Mouse (Mus musculus): Measurements from ENCODE around the gene Rec114.

Rec114 gene
- long read RNA-seq, experiment 1, partial matches to known transcripts: 0 of 2 reads
- long read RNA-seq, experiment 1, other reads (novel, unspliced or antisense): 0 of 2 reads
- long read RNA-seq, experiment 2, partial matches to known transcripts: 1 of 3 reads
- long read RNA-seq, experiment 2, other reads (novel, unspliced or antisense): 1 of 3 reads

GRCm38 (mm10) chr9:58743702-58744248, at the start of gene Rec114:
TSS of gene Rec114 (minus strand) at chr9:58743964.
- intact Hi-C loops (cut with DNase I): no loop called here

DNA sequence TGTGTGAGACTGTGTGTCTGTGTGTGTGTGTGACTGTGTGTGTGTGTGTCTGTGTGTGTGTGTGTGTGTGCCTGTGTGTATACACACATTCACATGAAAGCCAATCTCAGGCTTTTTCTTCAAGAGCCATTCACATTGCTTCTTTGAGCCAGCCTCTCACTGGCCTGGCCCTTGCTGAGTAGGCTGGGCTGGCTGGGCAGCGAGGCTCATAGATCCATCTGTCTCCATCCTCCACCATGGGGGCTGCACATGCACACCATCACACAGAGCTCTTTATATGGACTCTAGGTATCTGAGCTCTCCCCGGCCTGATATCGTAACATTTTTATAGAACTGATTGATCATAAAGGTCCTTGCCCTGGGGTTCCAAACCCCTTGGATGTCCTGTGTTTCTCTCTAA, 45.7 kb upstream of the Rec114 start:
- intact Hi-C loops (cut with DNase I): no loop called here

DNA sequence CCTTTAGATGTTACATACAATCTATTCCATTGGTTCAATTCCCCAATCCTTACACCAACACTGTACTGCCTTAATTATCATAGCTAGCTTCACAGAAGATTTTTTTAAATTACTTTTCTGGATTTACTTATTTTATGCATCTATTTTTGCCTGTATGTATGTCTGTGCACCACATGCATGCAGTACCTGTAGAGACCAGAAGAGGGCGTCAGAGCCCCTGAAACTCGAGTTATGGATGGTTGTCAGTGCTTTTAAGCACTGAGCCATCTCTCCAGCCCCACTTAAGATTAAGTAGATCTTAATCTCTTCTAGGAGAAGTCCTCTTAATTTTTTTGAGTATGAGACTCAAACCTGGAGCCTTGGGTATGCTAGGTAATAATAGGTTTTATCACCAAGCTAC, 31.6 kb upstream of the Rec114 start:
- intact Hi-C loops (cut with DNase I): no loop called here

GRCm38 (mm10) chr9:58774761-58775160, 31.0 kb upstream of the Rec114 start:
- intact Hi-C loops (cut with DNase I): no loop called here

DNA sequence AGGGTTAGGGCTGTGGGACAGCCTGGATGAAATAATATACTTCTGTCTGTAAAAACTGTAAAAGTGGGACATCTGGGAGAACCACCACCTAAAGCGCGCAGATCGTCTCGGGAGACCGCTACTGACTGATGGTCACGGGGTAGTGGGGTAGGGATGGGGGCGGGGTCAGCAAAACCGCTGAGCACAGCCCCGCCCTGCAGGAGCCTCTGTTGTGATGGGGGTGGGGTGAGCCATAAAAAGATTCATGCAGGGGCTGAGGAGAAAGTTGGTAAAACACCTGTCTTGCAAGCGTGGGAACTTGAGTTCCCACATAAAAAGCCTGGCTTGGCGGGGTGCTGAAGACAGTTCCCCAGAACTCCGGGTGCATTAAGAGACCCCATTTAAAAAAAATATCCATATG, 26.2 kb upstream of the Rec114 start:
- intact Hi-C loops (cut with DNase I): no loop called here

DNA sequence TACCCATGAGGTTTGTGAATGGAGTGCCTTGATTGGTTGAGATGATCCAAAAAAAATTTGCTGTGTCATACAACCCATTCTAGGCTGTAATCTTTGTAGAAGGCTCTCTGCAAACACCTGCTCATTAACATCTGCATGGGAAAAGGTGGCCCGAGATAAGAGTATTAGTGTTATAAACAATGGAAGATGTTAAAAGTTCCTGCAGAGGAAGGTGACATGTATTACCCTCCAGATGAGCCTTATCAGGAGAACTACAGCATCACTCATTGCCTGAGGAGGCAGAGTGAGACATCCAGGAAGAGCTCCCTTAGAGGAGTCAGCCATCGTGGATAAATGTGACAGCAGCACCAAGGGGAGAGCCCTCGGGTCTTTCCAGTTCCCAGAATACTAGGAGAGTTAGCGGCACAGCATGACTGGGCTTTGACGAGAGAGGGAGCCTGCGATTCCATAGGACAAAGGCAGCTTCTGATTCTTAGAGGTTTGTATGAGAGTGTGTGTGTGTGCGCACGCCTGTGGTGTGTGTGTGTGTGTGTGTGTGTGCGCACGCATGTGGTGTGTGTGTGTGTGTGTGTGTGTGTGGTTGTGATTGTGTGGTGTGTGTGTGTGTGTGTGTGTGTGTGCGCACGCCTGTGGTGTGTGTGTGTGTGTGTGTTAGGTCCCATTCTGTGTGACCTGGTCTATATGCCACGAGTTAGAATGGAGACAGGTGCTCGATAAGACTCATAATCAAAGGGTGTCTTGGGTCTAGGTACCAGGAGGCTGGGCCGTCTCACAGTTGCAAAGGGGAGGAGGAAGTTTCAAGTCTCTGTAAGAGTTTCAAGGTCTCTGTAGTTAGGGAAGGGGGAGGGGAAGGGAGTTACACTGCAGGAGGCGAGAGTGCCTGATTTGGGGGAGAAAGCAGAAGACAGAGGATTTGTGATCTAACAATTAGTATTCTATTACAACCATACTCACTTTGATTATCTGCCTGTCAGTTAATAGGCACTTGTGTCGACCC, 23.5 kb upstream of the Rec114 start:
- intact Hi-C loops (cut with DNase I): no loop called here

- intact Hi-C loops (cut with DNase I): no loop called here
Measured at GRCm38 (mm10) chr9:58764354-58764753, 20.6 kb upstream of the Rec114 start.

- intact Hi-C loops (cut with DNase I): no loop called here
Measured at GRCm38 (mm10) chr9:58763114-58763513, 19.4 kb upstream of the Rec114 start.

DNA sequence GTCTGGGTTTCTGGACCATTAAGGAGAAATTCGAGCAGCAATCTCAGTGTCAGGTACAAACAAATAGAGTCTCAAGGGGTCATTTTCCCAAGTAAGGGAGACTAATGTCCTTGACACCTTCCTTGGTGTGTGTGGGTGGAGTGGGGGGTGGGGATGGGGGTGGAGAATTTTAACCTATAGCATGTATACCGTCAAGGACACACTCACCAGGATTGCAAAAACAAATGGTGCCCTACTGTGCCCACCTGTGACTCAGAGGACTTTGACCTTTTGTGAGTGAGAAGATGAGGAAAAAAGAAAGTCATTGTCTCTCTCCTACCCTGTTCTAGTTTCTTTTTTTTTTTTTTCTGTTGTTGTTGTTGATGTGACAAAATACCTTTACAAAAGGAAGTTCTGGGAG, 18.3 kb upstream of the Rec114 start:
- intact Hi-C loops (cut with DNase I): no loop called here

GRCm38 (mm10) chr9:58758754-58759153, 15.0 kb upstream of the Rec114 start:
- intact Hi-C loops (cut with DNase I): no loop called here

DNA sequence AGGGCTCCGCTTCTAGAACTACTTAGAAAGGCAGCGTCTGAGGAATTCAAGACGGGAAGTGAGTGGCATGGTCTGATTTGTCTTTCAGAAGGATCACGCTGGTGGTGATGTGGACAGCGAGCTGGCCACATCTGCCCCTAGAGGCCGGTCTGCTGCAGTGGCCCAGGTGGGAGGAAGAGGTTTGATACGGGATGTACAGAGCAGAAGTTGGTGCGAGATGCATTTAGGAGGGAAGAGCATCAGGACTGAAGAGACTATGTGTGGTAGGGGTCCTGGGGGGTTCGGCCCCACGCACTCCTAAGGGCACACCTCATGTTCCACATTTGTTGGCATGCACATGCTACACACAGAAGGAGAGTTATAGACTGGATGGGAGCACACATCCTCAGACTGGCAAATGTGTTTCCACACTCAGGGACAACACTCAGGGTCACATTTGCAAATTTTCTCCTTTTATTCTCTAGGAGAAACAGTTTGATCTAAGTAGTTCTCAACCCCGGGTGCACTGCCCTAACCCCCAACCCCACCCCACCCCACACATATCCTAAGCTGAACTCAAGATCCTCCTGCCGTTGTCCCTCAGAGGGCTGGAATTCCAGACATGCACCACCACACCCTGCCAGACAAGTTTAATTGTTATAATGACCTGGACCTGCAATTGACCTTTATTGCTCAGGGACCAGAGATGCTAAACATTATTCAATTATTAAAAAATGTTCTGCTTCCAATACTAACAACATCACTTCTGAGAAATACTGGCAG, 12.8 kb upstream of the Rec114 start:
- intact Hi-C loops (cut with DNase I): no loop called here

GRCm38 (mm10) chr9:58753606-58754005, 9.8 kb upstream of the Rec114 start:
- intact Hi-C loops (cut with DNase I): no loop called here

GRCm38 (mm10) chr9:58748142-58748541, 4.4 kb upstream of the Rec114 start:
- intact Hi-C loops (cut with DNase I): no loop called here

DNA sequence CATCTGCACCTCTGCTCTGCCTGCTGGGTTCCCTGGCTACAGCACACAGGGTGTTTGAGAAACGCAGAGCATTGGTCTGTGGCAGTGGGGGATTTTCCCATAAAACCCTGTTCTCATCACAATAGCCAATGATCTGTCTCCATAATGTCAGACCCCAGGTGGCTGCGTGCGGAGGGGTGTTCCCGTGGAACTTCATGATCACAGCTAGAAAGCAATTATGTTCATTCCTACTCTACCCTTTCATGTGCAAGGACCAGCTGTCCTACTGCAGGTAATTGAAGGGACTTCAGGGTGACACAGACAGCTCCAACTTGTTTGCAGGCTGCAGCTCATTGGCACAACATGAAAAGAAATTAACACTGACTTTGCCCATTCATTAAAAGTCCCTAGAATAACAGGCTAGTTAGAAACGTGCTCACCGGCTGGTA, 3.6 kb upstream of the Rec114 start:
- intact Hi-C loops (cut with DNase I): no loop called here

DNA sequence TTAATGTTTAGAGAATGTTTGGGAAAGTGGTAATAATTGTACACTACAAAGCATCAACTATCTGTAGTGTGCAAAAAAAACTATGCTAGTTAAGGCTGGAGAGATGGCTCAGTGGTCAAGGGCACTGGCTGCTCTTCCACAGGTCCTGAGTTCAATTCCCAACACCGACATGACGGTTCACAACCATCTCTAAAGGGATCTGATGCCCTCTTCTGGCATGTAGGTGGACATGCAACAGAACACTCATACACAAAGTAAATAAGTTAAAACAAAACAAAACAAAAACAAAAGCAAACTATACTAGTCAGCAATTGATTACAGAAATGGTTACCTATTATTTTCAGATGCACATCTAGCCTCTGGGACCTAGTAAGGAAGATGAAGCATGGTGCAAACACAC, 1.1 kb downstream of the Rec114 start:
- intact Hi-C loops (cut with DNase I): no loop called here

- intact Hi-C loops (cut with DNase I): no loop called here
Measured at GRCm38 (mm10) chr9:58741369-58741768, 2.4 kb downstream of the Rec114 start.

DNA sequence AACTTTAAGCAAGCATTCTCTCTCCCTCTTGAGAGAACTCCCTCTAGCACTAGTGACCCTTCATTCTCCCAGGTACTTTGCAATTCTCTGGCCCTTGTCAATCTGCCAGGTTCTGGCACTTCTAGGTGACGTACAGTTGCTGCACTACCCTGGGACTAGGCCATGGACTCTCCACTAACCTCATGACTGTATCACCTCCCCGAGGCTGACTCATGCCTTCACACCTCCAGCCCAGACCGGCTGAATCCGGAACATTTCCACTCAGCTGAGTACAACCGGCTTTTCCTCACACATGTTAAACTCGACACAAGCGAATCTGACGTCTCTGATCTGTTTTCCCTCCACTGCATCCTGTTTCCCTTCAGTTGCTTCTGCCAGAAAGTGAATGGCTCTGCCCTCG, 4.0 kb downstream of the Rec114 start:
- intact Hi-C loops (cut with DNase I): no loop called here

GRCm38 (mm10) chr9:58723165-58723564, 20.6 kb downstream of the Rec114 start:
- intact Hi-C loops (cut with DNase I): no loop called here

GRCm38 (mm10) chr9:58722151-58722550, 21.6 kb downstream of the Rec114 start:
- intact Hi-C loops (cut with DNase I): no loop called here

DNA sequence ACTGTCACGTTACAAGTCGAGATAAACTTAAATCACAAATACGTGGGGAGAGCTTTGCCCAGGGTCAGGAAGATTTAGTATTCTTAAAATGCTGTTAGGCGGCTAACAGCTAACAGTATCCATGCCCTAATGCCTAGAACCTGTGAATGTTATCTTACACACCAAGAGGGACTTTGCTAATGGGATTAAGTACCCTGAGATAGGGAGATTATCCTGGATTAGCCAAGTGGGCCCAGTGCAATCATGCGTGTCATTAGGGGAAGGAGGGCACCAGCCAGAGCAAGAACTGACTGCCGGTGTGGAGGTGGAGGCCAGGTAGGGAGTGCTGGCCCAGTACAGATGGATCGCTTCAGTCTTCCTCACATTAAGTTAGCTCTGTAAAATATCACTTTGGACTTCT, 22.7 kb downstream of the Rec114 start:
- intact Hi-C loops (cut with DNase I): no loop called here

DNA sequence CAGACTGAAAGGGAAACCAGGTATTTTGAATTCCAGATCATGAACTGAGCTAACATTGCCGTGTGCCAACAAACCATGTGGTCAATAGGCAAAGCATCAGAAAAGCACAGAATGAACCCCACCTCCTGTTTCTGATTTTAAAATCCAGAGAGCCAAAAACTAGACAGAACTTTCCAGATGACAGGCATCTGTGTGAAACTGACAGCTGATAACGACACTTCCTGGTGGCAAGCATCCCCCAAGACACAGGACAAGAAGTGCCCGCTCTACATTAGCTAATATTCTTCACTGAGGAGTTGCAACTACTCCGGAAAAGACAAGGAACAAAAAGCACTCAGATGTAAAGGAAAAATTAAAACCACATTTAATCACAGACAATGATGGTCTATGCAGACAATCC, 23.6 kb downstream of the Rec114 start:
- intact Hi-C loops (cut with DNase I): no loop called here

- intact Hi-C loops (cut with DNase I): no loop called here
Measured at GRCm38 (mm10) chr9:58719471-58719870, 24.3 kb downstream of the Rec114 start.

Measured in adrenal gland (tissue).